Mouse (Mus musculus) leukemia stem cell, adult 10-12 weeks (primary cell): ENCODE measurements around the gene Wrap53. TPM values are rescaled to one million over a fixed set of nuclear protein-coding genes. Genes with fewer than 3 reads are reported as not detected.

Experiments used
- polyA plus RNA-seq: library from polyadenylated mRNA; stranded (reverse); fragments of >175 nt; gene quantifications from 2 replicates; pipeline ENCODE4 v1.2.3, GENCODE M21; 2012; ENCODE audit warnings: low replicate concordance

The Wrap53 gene
- 6.9 and 45.7 TPM in 2 replicates for polyA plus RNA-seq

GRCm38 (mm10) chr11:69580091-69580514 lies at the start of gene Wrap53, which contains the start of gene Trp53:
Gene Wrap53 (minus strand): TSS chr11:69580255.
Gene Trp53 (plus strand): TSS chr11:69580359.

GRCm38 (mm10) chr11:69621571-69622268 lies 41.7 kb upstream of the Wrap53 start, which contains the start of gene Sat2:
Gene Sat2 (plus strand): TSS chr11:69622024.

GRCm38 (mm10) chr11:69617805-69618204 lies 37.8 kb upstream of the Wrap53 start, which contains the start of gene Shbg:
Gene Shbg (minus strand): TSS chr11:69617905.

DNA sequence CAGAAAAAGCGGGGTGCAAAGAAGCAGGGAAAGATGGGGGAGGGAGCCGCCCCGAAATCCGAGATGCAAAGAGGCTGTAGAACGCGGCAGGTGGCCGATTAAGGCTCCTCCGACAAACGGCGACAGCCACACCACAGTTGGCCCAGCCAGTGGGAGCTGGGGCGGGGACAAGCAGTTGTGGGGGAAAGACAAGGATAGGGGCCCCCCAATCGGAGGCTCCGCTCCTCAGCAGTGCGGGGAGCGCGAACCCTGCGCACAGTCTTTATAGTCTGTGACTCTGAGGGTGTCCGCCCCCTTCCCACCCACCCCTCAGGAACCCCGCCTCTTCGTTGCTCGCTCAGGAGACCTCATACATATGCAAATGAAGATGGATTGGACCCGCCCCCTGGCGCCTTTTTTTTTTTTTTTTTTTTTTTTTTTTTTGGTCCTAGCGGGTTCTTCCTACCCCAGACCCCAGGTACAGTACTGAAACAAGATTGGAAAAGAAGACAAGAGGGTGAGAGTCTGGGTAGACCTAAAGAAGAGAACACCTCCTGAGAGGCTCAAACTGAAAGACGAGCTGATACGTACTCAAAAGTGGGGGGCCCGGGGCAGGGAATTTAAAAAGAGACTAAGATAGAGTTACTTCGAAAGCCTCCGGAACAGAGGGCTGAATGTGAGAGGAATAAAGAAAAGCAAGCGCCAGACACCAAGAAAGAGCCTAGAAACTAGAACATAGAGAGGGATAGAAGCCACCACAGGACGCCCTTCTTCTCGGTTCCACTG lies 25.9 kb upstream of the Wrap53 start, which contains the start of gene Atp1b2:
Gene Atp1b2, minus strand, starts transcription at position 217 of the 765 bp plus-strand sequence.

GRCm38 (mm10) chr11:69559851-69560765 lies 19.9 kb downstream of the Wrap53 start, which contains the start of gene Efnb3:
Gene Efnb3 (minus strand): TSS chr11:69560205.

DNA sequence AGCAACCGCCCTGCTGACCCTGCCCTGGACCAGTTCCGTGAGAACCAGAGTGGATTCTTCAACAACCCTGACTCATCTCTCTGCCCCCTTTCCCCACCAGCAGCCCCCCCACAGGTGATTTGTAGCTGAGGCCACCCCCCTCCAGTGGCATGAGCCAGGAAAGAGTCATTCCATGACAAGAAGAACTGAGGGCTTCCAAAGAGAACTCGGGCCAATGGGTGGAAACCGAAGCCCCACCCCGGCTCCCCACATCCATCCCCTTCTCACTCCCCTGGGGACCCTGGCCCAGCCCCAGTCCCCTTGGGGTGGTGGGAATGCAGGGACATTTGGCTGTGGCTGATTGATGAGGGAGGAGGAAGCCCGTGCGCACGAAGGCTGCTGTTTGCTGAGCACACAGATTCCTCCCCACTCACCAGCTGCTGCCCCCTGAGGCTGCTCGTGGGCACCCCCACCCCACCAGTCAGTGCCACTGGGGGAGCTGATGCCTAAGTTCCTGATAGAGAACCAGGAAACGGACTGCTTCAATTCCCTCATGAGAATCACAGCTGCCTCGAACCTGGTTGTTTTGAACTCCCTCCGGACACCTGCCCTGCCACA lies 30.9 kb downstream of the Wrap53 start, which contains the start of gene Dnah2:
Gene Dnah2, minus strand, starts transcription at position 51 of the 597 bp plus-strand sequence.

Other genes with a start within 250 kb of the Wrap53 start
- 1.0 and 2.3 TPM in 2 replicates for gene Rnf227, start 239.8 kb downstream of the Wrap53 start, polyA plus RNA-seq
- 144 and 249 TPM in 2 replicates for gene Chd3, start 210.8 kb downstream of the Wrap53 start, polyA plus RNA-seq
- gene Naa38, start 184.8 kb downstream of the Wrap53 start, polyA plus RNA-seq: 59.8 and 78.6 TPM in 2 replicates
- gene Cyb5d1, start 184.6 kb downstream of the Wrap53 start, polyA plus RNA-seq: 1.7 and 8.7 TPM in 2 replicates
- 0.69 and 2.1 TPM in 2 replicates for gene Tmem88, start 182.0 kb downstream of the Wrap53 start, polyA plus RNA-seq
- 73.8 and 92.1 TPM in 2 replicates for gene Kdm6b, start 166.6 kb downstream of the Wrap53 start, polyA plus RNA-seq
- 0.02 and 0.19 TPM in 2 replicates for gene Dnah2, start 31.1 kb downstream of the Wrap53 start, polyA plus RNA-seq
- gene Efnb3, start 20.1 kb downstream of the Wrap53 start, polyA plus RNA-seq: 1.6 and 2.7 TPM in 2 replicates
- 119 and 129 TPM in 2 replicates for gene Trp53, start 104 bp upstream of the Wrap53 start, polyA plus RNA-seq
- 171 and 259 TPM in 2 replicates for gene Atp1b2, start 25.7 kb upstream of the Wrap53 start, polyA plus RNA-seq
- gene Shbg, start 37.6 kb upstream of the Wrap53 start, polyA plus RNA-seq: not detected in 2 replicates
- not detected in 2 replicates for gene Sat2, start 41.8 kb upstream of the Wrap53 start, polyA plus RNA-seq
- 91.8 and 97.5 TPM in 2 replicates for gene Fxr2, start 52.7 kb upstream of the Wrap53 start, polyA plus RNA-seq
- gene Sox15, start 75.1 kb upstream of the Wrap53 start, polyA plus RNA-seq: 0.44 TPM in 1 of 2 replicates, not detected in the other
- 24.1 and 29.9 TPM in 2 replicates for gene Mpdu1, start 82.4 kb upstream of the Wrap53 start, polyA plus RNA-seq
- gene Cd68, start 85.9 kb upstream of the Wrap53 start, polyA plus RNA-seq: 26.6 and 82.4 TPM in 2 replicates
- 226 and 408 TPM in 2 replicates for gene Eif4a1, start 92.2 kb upstream of the Wrap53 start, polyA plus RNA-seq
- gene Senp3, start 101.8 kb upstream of the Wrap53 start, polyA plus RNA-seq: 128 and 137 TPM in 2 replicates
- 2.3 and 5.0 TPM in 2 replicates for gene Tnfsf13, start 105.5 kb upstream of the Wrap53 start, polyA plus RNA-seq
- 9.0 and 9.7 TPM in 2 replicates for gene Tnfsf12, start 115.6 kb upstream of the Wrap53 start, polyA plus RNA-seq
- 6.6 and 8.1 TPM in 2 replicates for gene Tnfsfm13, start 115.8 kb upstream of the Wrap53 start, polyA plus RNA-seq
- 92.9 and 194 TPM in 2 replicates for gene Polr2a, start 178.4 kb upstream of the Wrap53 start, polyA plus RNA-seq
- not detected in 2 replicates for gene Slc35g3, start 181.7 kb upstream of the Wrap53 start, polyA plus RNA-seq
- gene Zbtb4, start 185.7 kb upstream of the Wrap53 start, polyA plus RNA-seq: 38.9 and 47.4 TPM in 2 replicates
- 0.18 and 0.20 TPM in 2 replicates for gene Chrnb1, start 215.7 kb upstream of the Wrap53 start, polyA plus RNA-seq
- 0.07 and 0.47 TPM in 2 replicates for gene Fgf11, start 221.6 kb upstream of the Wrap53 start, polyA plus RNA-seq
- not detected in 2 replicates for gene Tmem102, start 225.4 kb upstream of the Wrap53 start, polyA plus RNA-seq
- 0.07 TPM in 1 of 2 replicates, not detected in the other for gene Gm39566, start 235.0 kb upstream of the Wrap53 start, polyA plus RNA-seq
- not detected in 2 replicates for gene Spem2, start 238.2 kb upstream of the Wrap53 start, polyA plus RNA-seq
- not detected in 2 replicates for gene Spem1, start 241.9 kb upstream of the Wrap53 start, polyA plus RNA-seq